Mouse (Mus musculus): ENCODE results near the gene 2410131K14Rik. TPM values are rescaled to one million over a fixed set of nuclear protein-coding genes. Genes with fewer than 3 reads are reported as not detected.

2410131K14Rik gene
- polyA plus RNA-seq, 1 experiment from 2014 or later = 1.2 TPM

- no peak for ATAC-seq (ENCODE audit: insufficient read depth)
- 66% methylated on average over 12 of the region's 12 CpGs for WGBS (ENCODE audit: insufficient replicate concordance)
- Histone ChIP-seq H3K4me3 (replicated peaks) (no peak overlapping the region), H3K4me2 (no peak overlapping the region), H3K27me3 (no peaks in the 10 kb centered on the region), H3K36me3 (replicated peaks) (no peaks in the 10 kb centered on the region), H3K4me1 (replicated peaks) (no peaks in the 10 kb centered on the region), H3K9ac (no peak overlapping the region), H3K27ac (replicated peaks) (no peak overlapping the region), H3K9me3 (replicated peaks) (no peaks in the 10 kb centered on the region)
These were observed 8.1 kb upstream of the 2410131K14Rik start for GRCm38 (mm10) chr5:118236891-118237290.

- 65% methylated on average over 12 of the region's 12 CpGs for WGBS (ENCODE audit: insufficient replicate concordance)
- ATAC-seq (ENCODE audit: insufficient read depth) = no peak
- H3K4me2 ChIP-seq = no peak overlapping the region
These were observed 5.4 kb upstream of the 2410131K14Rik start for GRCm38 (mm10) chr5:118239671-118240070.

GRCm38 (mm10) chr5:118245606-118246308 is 730 bp downstream of the 2410131K14Rik start:
- Histone ChIP-seq H3K9ac (peak overlapping the region; percentile 46; the same call in 1 of the 2 replicates), H3K27me3 (no peaks in the 10 kb centered on the region), H3K27ac (replicated peaks) (no peak overlapping the region; the same call in 1 of the 2 replicates), H3K4me1 (replicated peaks) (peaks cover 24% of the 10 kb centered on the region), H3K4me2 (peak overlapping the region; percentile 96), H3K36me3 (replicated peaks) (no peaks in the 10 kb centered on the region), H3K9me3 (replicated peaks) (no peaks in the 10 kb centered on the region), H3K4me3 (replicated peaks) (peak overlapping the region; percentile 66)
- WGBS (ENCODE audit: insufficient replicate concordance) = 8% methylated on average over 15 of the region's 15 CpGs
- 0 out of 2 replicates have a peak, but pooled peaks have one; percentile 1 for ATAC-seq (ENCODE audit: insufficient read depth)

More at GRCm38 (mm10) chr5:118239671-118240070, 5.4 kb upstream of the 2410131K14Rik start:
- H3K36me3 ChIP-seq (replicated peaks) = no peaks in the 10 kb centered on the region
- no peaks in the 10 kb centered on the region for H3K9me3 ChIP-seq (replicated peaks)
- no peaks in the 10 kb centered on the region for H3K27me3 ChIP-seq
- no peak overlapping the region for H3K27ac ChIP-seq (replicated peaks)
- H3K9ac ChIP-seq = no peak overlapping the region
- no peak overlapping the region for H3K4me3 ChIP-seq (replicated peaks)
- H3K4me1 ChIP-seq (replicated peaks) = peaks cover 5% of the 10 kb centered on the region

- H3K36me3 ChIP-seq (replicated peaks) = no peaks in the 10 kb centered on the region
- H3K4me2 ChIP-seq = no peak overlapping the region
- peaks cover 24% of the 10 kb centered on the region for H3K4me1 ChIP-seq (replicated peaks)
- no peak overlapping the region for H3K27ac ChIP-seq (replicated peaks)
- no peaks in the 10 kb centered on the region for H3K9me3 ChIP-seq (replicated peaks)
- no peak for ATAC-seq (ENCODE audit: insufficient read depth)
- H3K4me3 ChIP-seq (replicated peaks) = no peak overlapping the region
- 71% methylated on average over 8 of the region's 8 CpGs for WGBS (ENCODE audit: insufficient replicate concordance)
- no peak overlapping the region for H3K9ac ChIP-seq
- no peaks in the 10 kb centered on the region for H3K27me3 ChIP-seq
These were observed 2.4 kb downstream of the 2410131K14Rik start for GRCm38 (mm10) chr5:118247378-118247777.

- H3K9me3 ChIP-seq (replicated peaks) = no peaks in the 10 kb centered on the region
- H3K4me3 ChIP-seq (replicated peaks) = no peak overlapping the region
- WGBS (ENCODE audit: insufficient replicate concordance) = 57% methylated on average over 7 of the region's 7 CpGs
- no peak overlapping the region for H3K4me2 ChIP-seq
- H3K27ac ChIP-seq (replicated peaks) = no peak overlapping the region
- peaks cover 7% of the 10 kb centered on the region for H3K4me1 ChIP-seq (replicated peaks)
- no peaks in the 10 kb centered on the region for H3K36me3 ChIP-seq (replicated peaks)
- H3K27me3 ChIP-seq = no peaks in the 10 kb centered on the region
- no peak overlapping the region for H3K9ac ChIP-seq
- ATAC-seq (ENCODE audit: insufficient read depth) = no peak
These were observed 6.0 kb downstream of the 2410131K14Rik start for GRCm38 (mm10) chr5:118250987-118251386.

GRCm38 (mm10) chr5:118253551-118253950 is 8.5 kb downstream of the 2410131K14Rik start:
- Histone ChIP-seq H3K27ac (replicated peaks) (no peak overlapping the region), H3K27me3 (no peaks in the 10 kb centered on the region), H3K4me2 (no peak overlapping the region), H3K9ac (no peak overlapping the region), H3K9me3 (replicated peaks) (no peaks in the 10 kb centered on the region), H3K36me3 (replicated peaks) (peaks cover 5% of the 10 kb centered on the region; the same call in 1 of the 2 replicates), H3K4me3 (replicated peaks) (no peak overlapping the region), H3K4me1 (replicated peaks) (no peaks in the 10 kb centered on the region)
- 19% methylated on average over 3 of the region's 3 CpGs for WGBS (ENCODE audit: insufficient replicate concordance)
- ATAC-seq (ENCODE audit: insufficient read depth) = no peak

- peaks cover 11% of the 10 kb centered on the region; the same call in 1 of the 2 replicates for H3K36me3 ChIP-seq (replicated peaks)
- no peak overlapping the region for H3K4me3 ChIP-seq (replicated peaks)
- H3K4me2 ChIP-seq = no peak overlapping the region
- H3K27me3 ChIP-seq = no peaks in the 10 kb centered on the region
- 74% methylated on average over 4 of the region's 4 CpGs for WGBS (ENCODE audit: insufficient replicate concordance)
- H3K9ac ChIP-seq = no peak overlapping the region
- H3K4me1 ChIP-seq (replicated peaks) = 0 out of 2 replicates have a peak, but pooled peaks cover 4% of the 10 kb centered on the region
- ATAC-seq (ENCODE audit: insufficient read depth) = no peak
- H3K27ac ChIP-seq (replicated peaks) = no peak overlapping the region
- H3K9me3 ChIP-seq (replicated peaks) = no peaks in the 10 kb centered on the region
These were observed 12.0 kb downstream of the 2410131K14Rik start for GRCm38 (mm10) chr5:118256981-118257380.

- 60% methylated on average over 6 of the region's 6 CpGs for WGBS (ENCODE audit: insufficient replicate concordance)
- H3K4me1 ChIP-seq (replicated peaks) = 0 out of 2 replicates have a peak, but pooled peaks cover 4% of the 10 kb centered on the region
- no peaks in the 10 kb centered on the region for H3K9me3 ChIP-seq (replicated peaks)
- no peak overlapping the region for H3K27ac ChIP-seq (replicated peaks)
- ATAC-seq (ENCODE audit: insufficient read depth) = no peak
- peaks cover 11% of the 10 kb centered on the region; the same call in 1 of the 2 replicates for H3K36me3 ChIP-seq (replicated peaks)
- H3K27me3 ChIP-seq = no peaks in the 10 kb centered on the region
- no peak overlapping the region for H3K9ac ChIP-seq
- H3K4me3 ChIP-seq (replicated peaks) = no peak overlapping the region
- H3K4me2 ChIP-seq = no peak overlapping the region
These were observed 14.1 kb downstream of the 2410131K14Rik start for GRCm38 (mm10) chr5:118259152-118259551.

GRCm38 (mm10) chr5:118259636-118260035 is 14.6 kb downstream of the 2410131K14Rik start:
- no peak overlapping the region for H3K9ac ChIP-seq
- H3K36me3 ChIP-seq (replicated peaks) = peaks cover 11% of the 10 kb centered on the region; the same call in 1 of the 2 replicates
- H3K27ac ChIP-seq (replicated peaks) = no peak overlapping the region
- 0 out of 2 replicates have a peak, but pooled peaks cover 4% of the 10 kb centered on the region for H3K4me1 ChIP-seq (replicated peaks)
- no peak for ATAC-seq (ENCODE audit: insufficient read depth)
- H3K27me3 ChIP-seq = no peaks in the 10 kb centered on the region
- no peaks in the 10 kb centered on the region for H3K9me3 ChIP-seq (replicated peaks)
- H3K4me2 ChIP-seq = no peak overlapping the region
- no peak overlapping the region for H3K4me3 ChIP-seq (replicated peaks)
- WGBS (ENCODE audit: insufficient replicate concordance) = 42% methylated on average over 6 of the region's 6 CpGs

GRCm38 (mm10) chr5:118260055-118260454 is 15.0 kb downstream of the 2410131K14Rik start:
- H3K4me2 ChIP-seq = no peak overlapping the region
- ATAC-seq (ENCODE audit: insufficient read depth) = no peak
- peaks cover 11% of the 10 kb centered on the region; the same call in 1 of the 2 replicates for H3K36me3 ChIP-seq (replicated peaks)
- no peak overlapping the region for H3K4me3 ChIP-seq (replicated peaks)
- H3K9ac ChIP-seq = no peak overlapping the region
- 24% methylated on average over 10 of the region's 10 CpGs for WGBS (ENCODE audit: insufficient replicate concordance)
- 0 out of 2 replicates have a peak, but pooled peaks cover 4% of the 10 kb centered on the region for H3K4me1 ChIP-seq (replicated peaks)
- H3K27me3 ChIP-seq = no peaks in the 10 kb centered on the region
- H3K9me3 ChIP-seq (replicated peaks) = no peaks in the 10 kb centered on the region
- no peak overlapping the region for H3K27ac ChIP-seq (replicated peaks)

GRCm38 (mm10) chr5:118260642-118261041 is 15.6 kb downstream of the 2410131K14Rik start:
- Histone ChIP-seq H3K36me3 (replicated peaks) (peaks cover 11% of the 10 kb centered on the region; the same call in 1 of the 2 replicates), H3K9ac (no peak overlapping the region), H3K27ac (replicated peaks) (no peak overlapping the region), H3K9me3 (replicated peaks) (no peaks in the 10 kb centered on the region), H3K27me3 (no peaks in the 10 kb centered on the region), H3K4me2 (no peak overlapping the region), H3K4me3 (replicated peaks) (no peak overlapping the region), H3K4me1 (replicated peaks) (peaks cover 4% of the 10 kb centered on the region; the same call in 1 of the 2 replicates)
- 75% methylated on average over 11 of the region's 11 CpGs for WGBS (ENCODE audit: insufficient replicate concordance)
- no peak for ATAC-seq (ENCODE audit: insufficient read depth)
